Mouse (Mus musculus) lung, postnatal 0 days (tissue): ENCODE data around the gene Sec22a.

Experiments used
- CTCF ChIP-seq: IDR thresholded peaks from 2 replicates; pipeline ENCODE4 v1.5.1; 2016; ENCODE audit warnings: antibody characterized with exemption, mild to moderate bottlenecking
- EP300 ChIP-seq: IDR thresholded peaks from 2 replicates; pipeline ENCODE4 v1.6.1; 2016; ENCODE audit warnings: antibody characterized with exemption, mild to moderate bottlenecking, control low read depth

GRCm38 (mm10) chr16:35303721-35304120 lies 60.0 kb downstream of the Sec22a start:
- TF ChIP-seq EP300 (no peak), CTCF (no peak)
